9 mouse cellular contexts compared by ENCODE assay signal in the genomic region with DNA sequence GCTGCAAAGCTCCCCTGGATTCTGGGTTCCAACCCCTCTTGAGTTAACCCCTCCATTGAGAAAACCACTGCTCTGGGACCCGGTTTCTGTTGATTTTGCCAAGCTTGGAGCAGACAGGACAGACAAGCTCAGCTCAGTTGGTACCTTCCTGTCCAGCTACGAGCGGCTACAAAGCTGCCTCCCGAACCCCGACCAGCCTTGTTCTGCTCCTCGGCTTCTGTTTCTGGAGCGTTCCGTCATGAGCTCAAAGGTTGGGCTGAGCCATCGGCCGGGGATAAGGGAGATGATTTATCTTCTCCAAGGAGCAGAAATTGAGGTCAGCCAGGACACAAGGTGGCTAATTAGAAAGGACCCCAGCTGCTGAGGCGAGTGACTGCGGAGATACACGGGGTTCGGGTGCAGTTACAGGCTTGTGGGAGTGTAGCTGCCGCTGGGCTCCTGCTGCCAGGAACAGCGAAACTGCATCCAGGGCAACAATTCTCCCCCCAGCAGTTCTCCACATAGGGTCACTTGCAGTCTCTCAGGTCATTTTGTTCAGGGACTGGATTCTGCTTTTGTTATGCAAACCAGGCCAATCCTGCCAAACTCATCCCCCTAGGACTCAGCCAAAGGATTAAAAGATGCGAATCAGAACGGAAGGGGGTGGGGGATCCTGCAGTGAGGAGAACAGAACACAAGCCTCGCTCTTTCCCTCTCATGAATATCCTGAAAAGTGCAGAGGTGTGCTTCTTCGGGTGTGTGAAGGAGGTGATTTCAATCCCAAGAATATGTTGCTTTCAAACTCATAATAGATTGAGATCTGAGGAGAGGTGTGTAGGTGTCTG. TPM values are rescaled to one million over a fixed set of nuclear protein-coding genes. Genes with fewer than 3 reads are reported as not detected.
DNase-seq lines count a peak whose midpoint lies in the region; ATAC-seq and TF ChIP-seq lines count a peak whose summit lies in the region.
"Had no signal": no experiment of that assay in that cellular context is flagged by ENCODE, and none has a peak within 500 bp of the region (broad histone marks: within the 10 kb centered on the region; RNA-seq: fewer than 3 reads in every experiment).

No protein-coding gene starts in this region.

- peak overlapping the region; percentile 59 for H3K4me2 ChIP-seq in forebrain, embryonic 12.5 days
- H3K4me2 ChIP-seq in midbrain, embryonic 11.5 days, result peak overlapping the region; percentile 53

- in situ Hi-C loops in ES-E14 (cut with MboI; ENCODE audit: low sequenced_read_pairs in 2 of 2, unreplicated experiment in 2 of 2), result no loop called here

- H3K27me3 ChIP-seq in heart, embryonic 10.5 days (ENCODE audit: insufficient read depth, poor library complexity, severe bottlenecking), result peaks cover 30% of the 10 kb centered on the region
- H3K27me3 ChIP-seq in forebrain, embryonic 12.5 days, result peaks cover 25% of the 10 kb centered on the region
- H3K27me3 ChIP-seq in midbrain, embryonic 11.5 days (ENCODE audit: control insufficient read depth, insufficient read depth, low read length), result no peaks in the 10 kb centered on the region

- no peaks in the 10 kb centered on the region for H3K36me3 ChIP-seq in heart, embryonic 10.5 days
- H3K36me3 ChIP-seq in ES-E14 (ENCODE audit: control insufficient read depth, insufficient read depth, low read length, poor library complexity, severe bottlenecking), result no peaks in the 10 kb centered on the region
- H3K36me3 ChIP-seq in forebrain, embryonic 12.5 days (replicated peaks), result no peaks in the 10 kb centered on the region
- H3K36me3 ChIP-seq in midbrain, embryonic 11.5 days (ENCODE audit: control insufficient read depth, insufficient read depth, low read length), result no peaks in the 10 kb centered on the region

- no peaks in the 10 kb centered on the region for H3K9me3 ChIP-seq in heart, embryonic 10.5 days
- no peaks in the 10 kb centered on the region for H3K9me3 ChIP-seq in ES-E14 (ENCODE audit: control insufficient read depth, insufficient read depth, low read depth, low read length)
- no peaks in the 10 kb centered on the region for H3K9me3 ChIP-seq in forebrain, embryonic 12.5 days
- no peaks in the 10 kb centered on the region for H3K9me3 ChIP-seq in midbrain, embryonic 11.5 days (ENCODE audit: control insufficient read depth, low read length)

- peak overlapping the region; percentile 55; the same call in 1 of the 2 replicates for H3K9ac ChIP-seq in ES-E14 (ENCODE audit: insufficient read depth, low read depth, low read length, poor library complexity, severe bottlenecking)
- H3K9ac ChIP-seq in forebrain, embryonic 12.5 days, result peak overlapping the region; percentile 45; the same call in 1 of the 2 replicates
- H3K9ac ChIP-seq in midbrain, embryonic 11.5 days (ENCODE audit: low read length), result peak overlapping the region; percentile 42; the same call in 1 of the 2 replicates

- H3K4me3 ChIP-seq in heart, embryonic 10.5 days, result peak overlapping the region; percentile 48
- H3K4me3 ChIP-seq in ES-E14 (ENCODE audit: insufficient read depth in 1 of 2, low read depth in 1 of 2, low read length in 2 of 2, poor library complexity in 1 of 2, severe bottlenecking in 1 of 2), result peak overlapping the region; percentile 43 to 49
- H3K4me3 ChIP-seq in forebrain, embryonic 12.5 days (replicated peaks), result peak overlapping the region; percentile 29
- peak overlapping the region; percentile 27 for H3K4me3 ChIP-seq in midbrain, embryonic 11.5 days (ENCODE audit: low read depth, low read length)

- DNase-seq in heart, embryonic 10.5 days (ENCODE audit: low spot score), result no peak
- DNase-seq in heart, adult 11 months, result no peak
- DNase-seq in ES-E14 (ENCODE audit: low read depth, low spot score), result no peak
- peak; percentile 96 for DNase-seq in midbrain, embryonic 11.5 days (ENCODE audit: low spot score, missing footprints)
- DNase-seq in spleen, postnatal 10 days (ENCODE audit: low spot score in 2 of 2), result no peak
- DNase-seq in ovary, postnatal 10 days (ENCODE audit: low spot score), result no peak
- DNase-seq in urinary bladder, postnatal 4 days (ENCODE audit: low spot score in 2 of 2), result no peak
- DNase-seq: lung, postnatal 36 days had no signal

- peaks cover 10% of the 10 kb centered on the region; the same call in 1 of the 2 replicates for H3K4me1 ChIP-seq in heart, embryonic 10.5 days
- peaks cover 2 to 23% of the 10 kb centered on the region in 2 experiments; a peak in 2 of 4 replicates for H3K4me1 ChIP-seq in ES-E14 (ENCODE audit: control insufficient read depth in 2 of 2, insufficient read depth in 2 of 2, low read length in 2 of 2, poor library complexity in 1 of 2)
- peaks cover 15% of the 10 kb centered on the region for H3K4me1 ChIP-seq in forebrain, embryonic 12.5 days
- H3K4me1 ChIP-seq in midbrain, embryonic 11.5 days (ENCODE audit: control insufficient read depth, insufficient read depth, low read length), result peaks cover 16% of the 10 kb centered on the region

- H3K27ac ChIP-seq in heart, embryonic 10.5 days, result no peak overlapping the region
- peak overlapping the region; percentile 58; the same call in 1 of the 2 replicates for H3K27ac ChIP-seq in ES-E14 (ENCODE audit: insufficient read depth, low read depth, low read length, poor library complexity, severe bottlenecking)
- peak overlapping the region; percentile 36; the same call in 1 of the 2 replicates for H3K27ac ChIP-seq in forebrain, embryonic 12.5 days
- peak overlapping the region; percentile 70 for H3K27ac ChIP-seq in midbrain, embryonic 11.5 days (ENCODE audit: low read depth, low read length)

- WGBS in heart, embryonic 10.5 days, result 4% methylated on average over 20 of the region's 20 CpGs
- WGBS in forebrain, embryonic 12.5 days, result 2% methylated on average over 20 of the region's 20 CpGs
- under 1% methylated on average over 20 of the region's 20 CpGs for whole genome bisulfite sequencing in midbrain, embryonic 11.5 days

- peak; percentile 49; the same call in 1 of the 2 replicates for ATAC-seq in forebrain, embryonic 12.5 days (ENCODE audit: low FRiP score)
- peak; percentile 85 for ATAC-seq in midbrain, embryonic 11.5 days (ENCODE audit: low FRiP score)

TF ChIP-seq in ES-E14, 5 proteins besides CTCF, POLR2A, EP300 and RAD21:
- TF ChIP-seq CHD2 (IDR thresholded peaks at IDR 0.05; ENCODE audit: low read depth, low read length), result no peak
- TF ChIP-seq HCFC1 (IDR thresholded peaks at IDR 0.05; ENCODE audit: borderline replicate concordance, insufficient read depth, low read length), result no peak
- no peak for TF ChIP-seq ZNF384 (IDR thresholded peaks at IDR 0.05; ENCODE audit: low read depth, low read length)
- no peak for TF ChIP-seq MAFK (IDR thresholded peaks at IDR 0.05; ENCODE audit: insufficient read depth, low read depth, low read length)
- no peak for TF ChIP-seq ZC3H11A (IDR thresholded peaks at IDR 0.05; ENCODE audit: borderline replicate concordance, low read depth, low read length)

RNA-seq across cellular contexts. Expression of a gene that starts 50.0 kb away (rescaled TPM):
- polyA plus RNA-seq in heart, embryonic 10.5 days (2016; fragmentation: Nextera tagmentation; extraction: Ambion mirVana), result 0.29 TPM in 1 of 2 replicates, not detected in the other
- total RNA-seq in ES-E14 (2012; rRNA removed), result 2.5 and 4.9 TPM in 2 replicates
- 0.47 and 0.60 TPM in 2 replicates for polyA plus RNA-seq in forebrain, embryonic 12.5 days (2016; fragmentation: Nextera tagmentation; extraction: Ambion mirVana)
- 0.23 and 0.36 TPM in 2 replicates for polyA plus RNA-seq in midbrain, embryonic 11.5 days (2014; fragmentation: Nextera tagmentation; extraction: Ambion mirVana)
